Mouse (Mus musculus) stomach, postnatal 0 days (tissue): Measurements from ENCODE around the gene Txk. TPM values are rescaled to one million over a fixed set of nuclear protein-coding genes. Genes with fewer than 3 reads are reported as not detected.

ENCODE experiments used
- ATAC-seq: fragments of 200-750 bp; cut with Nextera tagmentation; 2 replicates; pipeline ENCODE4 v1.8.0; 2017; ENCODE audit not compliant: low FRiP score, low TSS enrichment
- DNase-seq: peaks from one replicate; pipeline ENCODE4 v3.0.0-alpha.2; 2016; ENCODE audit warnings: low spot score
- H3K27ac ChIP-seq: fragments of 300-500 bp; sonication (generic); replicated peaks from 2 replicates; pipeline ENCODE4 v1.5.1; 2014; ENCODE audit warnings: mild to moderate bottlenecking, control low read depth
- H3K27me3 ChIP-seq: fragments of 300-500 bp; sonication (generic); 2 replicates; pipeline ENCODE4 v1.6.1; 2014; ENCODE audit warnings: low read length; ENCODE audit not compliant: control insufficient read depth, insufficient read depth
- H3K36me3 ChIP-seq: fragments of 300-500 bp; sonication (generic); 2 replicates; pipeline ENCODE4 v1.6.1; 2014; ENCODE audit warnings: low read length, mixed read lengths; ENCODE audit not compliant: control insufficient read depth, insufficient read depth
- H3K4me1 ChIP-seq: fragments of 300-500 bp; sonication (generic); replicated peaks from 2 replicates; pipeline ENCODE4 v1.6.1; 2014; ENCODE audit warnings: antibody characterized with exemption; ENCODE audit not compliant: control insufficient read depth, insufficient read depth
- H3K4me2 ChIP-seq: fragments of 300-500 bp; sonication (generic); replicated peaks from 2 replicates; pipeline ENCODE4 v1.6.1; 2014; ENCODE audit warnings: low read depth, mild to moderate bottlenecking, control low read depth, moderate library complexity
- H3K4me3 ChIP-seq: fragments of 300-500 bp; sonication (generic); 2 replicates; pipeline ENCODE4 v1.5.1; 2014; ENCODE audit warnings: low read depth, low read length, control low read depth
- H3K9ac ChIP-seq: fragments of 300-500 bp; sonication (generic); 2 replicates; pipeline ENCODE4 v1.6.1; 2014; ENCODE audit warnings: mild to moderate bottlenecking, low read length, control low read depth, mixed read lengths
- H3K9me3 ChIP-seq: fragments of 300-500 bp; sonication (generic); 2 replicates; pipeline ENCODE4 v1.6.1; 2016; ENCODE audit warnings: low read length; ENCODE audit not compliant: control insufficient read depth
- CTCF ChIP-seq: IDR thresholded peaks from 2 replicates; pipeline ENCODE4 v1.5.1; 2016; ENCODE audit warnings: antibody characterized with exemption, low read depth, mild to moderate bottlenecking, moderate library complexity
- EP300 ChIP-seq: optimal IDR thresholded peaks from 2 replicates; pipeline ENCODE3; 2016; ENCODE audit warnings: antibody characterized with exemption
- WGBS: fragments of 180-500 bp; shearing (Covaris S2); extraction: QIAGEN DNeasy Blood & Tissue Kit; methylation state at CpG from one replicate; pipeline ENCODE4 v1.1.7; 2014; 5-methylcytosine and 5-hydroxymethylcytosine counted together
- polyA plus RNA-seq: library from polyadenylated mRNA; unstranded; fragments of >200 nt; fragmentation: Nextera tagmentation; extraction: Ambion mirVana; gene quantifications from 2 replicates; pipeline ENCODE4 v1.2.1, GENCODE M21; 2015

Gene Txk
- polyA plus RNA-seq, 1 experiment from 2014 or later = 0.16 TPM

DNA sequence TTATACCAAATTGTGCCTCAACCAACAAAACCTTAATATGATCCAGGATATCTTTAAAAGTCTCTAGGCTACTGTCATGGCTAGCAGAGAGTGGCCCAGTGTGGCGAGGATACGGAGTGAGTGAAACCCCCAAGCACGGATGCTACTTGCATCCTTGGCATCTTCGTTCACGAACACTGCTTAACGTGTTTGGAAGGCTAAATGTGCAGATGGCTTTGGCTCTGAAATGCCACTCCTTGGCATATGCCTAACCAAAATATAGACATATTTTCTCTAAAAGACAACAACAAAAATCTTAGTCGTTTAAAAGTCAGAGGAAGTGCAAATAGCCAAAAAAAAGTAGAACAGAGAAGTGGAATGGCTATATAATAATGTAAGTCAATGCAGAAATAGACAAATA, 63.0 kb downstream of the Txk start:
- ATAC-seq = no peak
- no peaks in the 10 kb centered on the region for H3K27me3 ChIP-seq
- no peaks in the 10 kb centered on the region for H3K9me3 ChIP-seq
- H3K4me3 ChIP-seq = no peak overlapping the region
- H3K27ac ChIP-seq = no peak overlapping the region
- TF ChIP-seq EP300 (no peak), CTCF (no peak)
- no peak for DNase-seq
- no peak overlapping the region for H3K9ac ChIP-seq
- H3K4me2 ChIP-seq = no peak overlapping the region
- H3K4me1 ChIP-seq = no peaks in the 10 kb centered on the region; the same call in 1 of the 2 replicates
- WGBS = 92% methylated on average over 7 of the region's 7 CpGs
- H3K36me3 ChIP-seq = no peaks in the 10 kb centered on the region

DNA sequence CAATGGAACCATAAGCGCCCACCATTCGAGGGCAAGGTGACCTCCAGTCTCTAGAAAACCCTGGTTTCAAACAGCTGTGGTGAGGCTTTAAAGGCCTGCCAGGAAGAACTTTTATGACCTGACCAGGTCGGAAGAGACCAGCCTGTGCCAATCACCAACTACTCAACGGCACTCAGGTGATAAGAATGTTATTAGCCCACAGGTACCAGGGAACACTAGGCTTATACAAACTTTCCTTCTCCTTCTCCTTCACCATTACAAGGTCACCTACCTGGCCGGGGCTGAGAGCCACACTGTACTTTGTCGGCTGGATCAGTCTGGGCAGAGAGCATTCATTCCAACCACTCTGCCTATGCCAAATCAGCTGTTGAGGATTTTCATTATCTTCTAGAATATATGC, 71.1 kb downstream of the Txk start:
- ATAC-seq (peak; percentile 83), DNase-seq (no peak)
- Histone ChIP-seq H3K9ac (no peak overlapping the region), H3K4me3 (no peak overlapping the region), H3K27ac (peak overlapping the region; percentile 61; the same call in 1 of the 2 replicates), H3K36me3 (no peaks in the 10 kb centered on the region), H3K4me2 (no peak overlapping the region), H3K9me3 (no peaks in the 10 kb centered on the region), H3K4me1 (no peaks in the 10 kb centered on the region; the same call in 1 of the 2 replicates), H3K27me3 (no peaks in the 10 kb centered on the region)
- WGBS = 70% methylated on average over 6 of the region's 6 CpGs
- TF ChIP-seq EP300 (no peak), CTCF (no peak)

DNA sequence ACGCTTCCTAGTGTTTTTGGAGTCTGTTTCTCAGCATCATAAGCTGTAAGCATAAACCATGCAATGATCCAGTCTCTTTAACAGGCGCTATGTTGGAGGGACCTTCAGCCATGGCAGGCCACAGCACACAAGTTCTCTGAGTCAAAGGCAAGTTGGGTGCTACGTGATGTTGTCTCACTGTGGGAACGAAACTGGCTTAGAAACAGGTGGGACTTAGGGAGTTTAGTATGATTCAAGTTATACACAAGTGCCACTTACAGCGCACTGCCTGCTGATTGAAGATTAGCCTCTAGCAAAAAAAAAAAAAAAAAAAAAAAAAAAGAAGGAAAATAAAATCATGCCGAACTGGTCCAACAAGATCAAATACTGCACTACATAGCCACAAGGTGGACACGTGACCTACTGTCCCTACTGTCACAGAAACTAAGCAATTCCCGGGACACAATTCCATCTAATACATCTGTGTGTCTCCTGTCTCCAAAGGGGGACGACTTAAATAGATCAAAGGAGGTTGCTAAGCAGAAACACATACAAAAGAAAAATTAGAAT, 77.5 kb downstream of the Txk start:
- 56% methylated on average over 9 of the region's 9 CpGs for WGBS
- no peak overlapping the region for H3K9ac ChIP-seq
- no peaks in the 10 kb centered on the region for H3K9me3 ChIP-seq
- peak; percentile 44 for DNase-seq
- H3K36me3 ChIP-seq = no peaks in the 10 kb centered on the region
- no peaks in the 10 kb centered on the region for H3K4me1 ChIP-seq
- ATAC-seq = peak; percentile 86
- TF ChIP-seq EP300 (no peak), CTCF (no peak)
- no peak overlapping the region for H3K4me3 ChIP-seq
- H3K4me2 ChIP-seq = no peak overlapping the region
- H3K27ac ChIP-seq = peak overlapping the region; percentile 46; the same call in 1 of the 2 replicates
- no peaks in the 10 kb centered on the region for H3K27me3 ChIP-seq

DNA sequence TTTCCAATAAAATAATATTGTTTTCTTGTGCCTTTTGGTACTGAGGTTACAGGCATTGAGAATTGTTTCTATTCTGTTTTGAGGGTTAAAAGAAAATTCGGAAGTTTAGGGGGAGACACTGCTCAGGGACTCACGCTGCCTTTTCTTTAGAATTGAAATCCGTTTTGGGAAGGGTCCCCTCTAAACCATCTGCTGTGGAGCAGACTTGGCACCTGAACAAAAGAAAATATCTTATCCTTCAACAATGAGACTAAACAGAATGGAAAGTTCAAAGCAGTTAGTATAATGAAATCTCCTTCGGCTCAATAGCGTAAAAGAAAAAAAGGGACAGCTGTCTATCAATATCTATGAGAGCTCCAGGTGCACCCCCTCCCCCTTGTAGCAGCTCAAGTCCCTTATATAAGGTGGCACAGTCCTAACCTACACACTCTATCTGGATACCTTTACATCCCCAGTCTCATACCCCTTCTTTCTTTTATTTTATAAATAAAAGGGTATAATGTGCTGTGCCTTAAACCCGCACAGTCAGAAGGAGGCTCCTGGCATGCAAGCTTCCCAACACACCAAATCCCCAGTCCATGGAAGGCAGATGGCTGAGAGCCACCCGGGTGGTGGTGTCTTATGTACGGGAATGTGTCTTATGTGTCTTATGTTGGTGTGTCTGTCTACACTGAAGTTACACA, 81.4 kb downstream of the Txk start:
- Histone ChIP-seq H3K4me2 (no peak overlapping the region), H3K4me3 (no peak overlapping the region), H3K9ac (no peak overlapping the region), H3K27ac (no peak overlapping the region), H3K36me3 (no peaks in the 10 kb centered on the region), H3K4me1 (no peaks in the 10 kb centered on the region), H3K27me3 (no peaks in the 10 kb centered on the region), H3K9me3 (no peaks in the 10 kb centered on the region)
- no peak for TF ChIP-seq CTCF
- no peak for TF ChIP-seq EP300
- no peak for DNase-seq
- WGBS = 56% methylated on average over 8 of the region's 8 CpGs
- no peak for ATAC-seq

DNA sequence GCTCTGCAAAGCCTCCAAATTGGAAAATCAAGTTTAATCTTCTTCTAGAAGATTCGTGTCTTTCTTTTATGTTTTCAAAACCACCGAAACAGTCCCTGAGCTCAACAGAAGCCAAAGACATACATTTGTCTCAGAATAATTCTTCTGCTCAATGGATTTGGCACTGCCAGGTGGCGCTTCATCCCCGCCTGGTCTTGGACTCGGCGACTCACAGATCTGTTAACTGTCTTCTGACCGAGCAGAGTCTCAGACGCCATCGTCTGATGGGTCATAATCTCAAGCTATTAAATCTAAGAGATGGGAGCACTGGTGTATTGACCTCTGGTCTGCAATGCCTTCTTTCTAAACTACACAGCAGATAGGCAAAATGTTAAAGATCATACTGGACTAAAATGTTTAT, 84.2 kb downstream of the Txk start:
- TF ChIP-seq EP300 = no peak
- no peak for TF ChIP-seq CTCF

DNA sequence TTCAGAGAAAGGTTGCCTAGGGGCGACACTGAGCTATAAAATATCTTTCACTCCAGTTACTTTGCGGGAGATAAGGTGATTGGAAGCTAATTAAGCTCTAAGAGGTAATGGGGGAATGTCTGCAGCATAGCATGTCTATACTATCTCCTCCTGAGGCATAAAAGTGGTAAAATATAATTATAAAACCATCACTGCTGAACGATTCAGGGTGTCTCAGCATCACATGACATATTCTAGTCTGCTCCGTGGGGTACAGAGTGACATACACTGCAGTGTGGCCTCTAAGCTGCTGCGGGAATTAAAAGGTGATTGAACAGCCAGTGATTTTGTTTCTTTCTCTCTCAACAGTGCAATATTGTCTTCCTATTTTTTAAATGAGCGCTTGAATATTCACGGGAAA, 86.1 kb downstream of the Txk start:
- no peak for DNase-seq
- H3K27ac ChIP-seq = no peak overlapping the region
- no peaks in the 10 kb centered on the region for H3K4me1 ChIP-seq
- no peak for ATAC-seq
- no peaks in the 10 kb centered on the region for H3K9me3 ChIP-seq
- 84% methylated on average over 7 of the region's 7 CpGs for WGBS
- no peak overlapping the region for H3K4me2 ChIP-seq
- no peak overlapping the region for H3K9ac ChIP-seq
- H3K27me3 ChIP-seq = no peaks in the 10 kb centered on the region
- H3K4me3 ChIP-seq = no peak overlapping the region
- no peak for TF ChIP-seq CTCF
- no peak for TF ChIP-seq EP300
- H3K36me3 ChIP-seq = no peaks in the 10 kb centered on the region

More for the DNA sequence above, 84.2 kb downstream of the Txk start:
- no peak overlapping the region for H3K27ac ChIP-seq
- H3K36me3 ChIP-seq = no peaks in the 10 kb centered on the region
- no peak overlapping the region for H3K9ac ChIP-seq
- no peaks in the 10 kb centered on the region for H3K9me3 ChIP-seq
- WGBS = 73% methylated on average over 9 of the region's 9 CpGs
- H3K4me2 ChIP-seq = no peak overlapping the region
- H3K4me3 ChIP-seq = no peak overlapping the region
- DNase-seq (no peak), ATAC-seq (no peak)
- no peaks in the 10 kb centered on the region for H3K27me3 ChIP-seq
- no peaks in the 10 kb centered on the region for H3K4me1 ChIP-seq
